Mouse (Mus musculus) stomach, embryonic 16.5 days (tissue): ENCODE data around the gene Arid3b. TPM values are rescaled to one million over a fixed set of nuclear protein-coding genes. Genes with fewer than 3 reads are reported as not detected.

ENCODE experiments used
- ATAC-seq: fragments of 200-750 bp; cut with Nextera tagmentation; 2 replicates; pipeline ENCODE4 v1.8.0; 2017; ENCODE audit warnings: moderate number of reproducible peaks, moderate TSS enrichment; ENCODE audit not compliant: insufficient read depth, low FRiP score
- H3K27ac ChIP-seq: fragments of 300-500 bp; sonication (generic); 2 replicates; pipeline ENCODE4 v1.5.1; 2014; ENCODE audit warnings: low read length
- H3K27me3 ChIP-seq: fragments of 300-500 bp; sonication (generic); 2 replicates; pipeline ENCODE4 v1.6.1; 2014; ENCODE audit warnings: low read length, control low read depth, mixed read lengths; ENCODE audit not compliant: control insufficient read depth, insufficient read depth
- H3K36me3 ChIP-seq: fragments of 300-500 bp; sonication (generic); 2 replicates; pipeline ENCODE4 v1.6.1; 2014; ENCODE audit warnings: low read length; ENCODE audit not compliant: control insufficient read depth, insufficient read depth
- H3K4me1 ChIP-seq: fragments of 300-500 bp; sonication (generic); 2 replicates; pipeline ENCODE4 v1.6.1; 2014; ENCODE audit warnings: low read length, control low read depth, mixed read lengths; ENCODE audit not compliant: control insufficient read depth, insufficient read depth
- H3K4me2 ChIP-seq: fragments of 300-500 bp; sonication (generic); 2 replicates; pipeline ENCODE4 v1.6.1; 2014; ENCODE audit warnings: low read depth, low read length, mixed read lengths
- H3K4me3 ChIP-seq: fragments of 300-500 bp; sonication (generic); replicated peaks from 2 replicates; pipeline ENCODE4 v1.5.1; 2014; ENCODE audit warnings: mild to moderate bottlenecking, low read length
- H3K9ac ChIP-seq: fragments of 300-500 bp; sonication (generic); 2 replicates; pipeline ENCODE4 v1.6.1; 2014; ENCODE audit warnings: low read length
- H3K9me3 ChIP-seq: fragments of 300-500 bp; sonication (generic); replicated peaks from 2 replicates; pipeline ENCODE4 v1.6.1; 2016; ENCODE audit warnings: low read length, control low read depth; ENCODE audit not compliant: control insufficient read depth
- WGBS: fragments of 180-500 bp; shearing (Covaris S2); extraction: QIAGEN DNeasy Blood & Tissue Kit; methylation state at CpG from one replicate; pipeline ENCODE4 v1.1.7; 2014; 5-methylcytosine and 5-hydroxymethylcytosine counted together
- polyA plus RNA-seq: library from polyadenylated mRNA; unstranded; fragments of >200 nt; fragmentation: Nextera tagmentation; extraction: Ambion mirVana; gene quantifications from 2 replicates; pipeline ENCODE4 v1.2.1, GENCODE M21; 2015

Arid3b gene
- polyA plus RNA-seq, 1 experiment from 2014 or later: 4.5 TPM

DNA sequence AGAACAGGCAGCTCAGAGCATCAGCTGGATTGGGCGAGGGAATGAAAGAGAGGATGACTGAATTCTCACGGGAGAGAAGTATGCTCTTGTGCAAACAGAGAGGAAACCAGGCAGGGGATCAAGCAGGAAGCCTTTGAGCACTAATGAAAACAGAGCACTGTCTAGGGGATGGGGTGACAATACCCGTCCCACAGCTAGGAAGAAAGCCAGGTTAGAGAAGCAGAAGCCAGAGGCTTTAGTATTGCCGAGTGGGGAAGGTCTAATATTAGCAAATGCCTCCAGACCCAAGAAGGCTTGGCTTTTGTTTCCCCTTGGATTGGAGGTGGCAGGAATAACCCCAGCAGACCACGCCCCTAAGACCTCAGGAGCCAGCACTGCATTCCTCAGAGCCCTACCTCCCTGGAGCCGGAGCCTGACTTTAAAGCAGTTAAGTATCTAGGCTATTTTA is 19.3 kb downstream of the Arid3b start:
- Histone ChIP-seq H3K9me3 (no peaks in the 10 kb centered on the region), H3K4me2 (0 out of 2 replicates have a peak overlapping the region, but pooled peaks have one; percentile 8), H3K27me3 (no peaks in the 10 kb centered on the region), H3K36me3 (no peaks in the 10 kb centered on the region), H3K4me3 (no peak overlapping the region), H3K27ac (no peak overlapping the region; the same call in 1 of the 2 replicates), H3K4me1 (peaks cover 12% of the 10 kb centered on the region; the same call in 1 of the 2 replicates), H3K9ac (no peak overlapping the region)
- 9% methylated on average over 6 of the region's 6 CpGs for WGBS
- peak; percentile 66; the same call in 1 of the 2 replicates for ATAC-seq

DNA sequence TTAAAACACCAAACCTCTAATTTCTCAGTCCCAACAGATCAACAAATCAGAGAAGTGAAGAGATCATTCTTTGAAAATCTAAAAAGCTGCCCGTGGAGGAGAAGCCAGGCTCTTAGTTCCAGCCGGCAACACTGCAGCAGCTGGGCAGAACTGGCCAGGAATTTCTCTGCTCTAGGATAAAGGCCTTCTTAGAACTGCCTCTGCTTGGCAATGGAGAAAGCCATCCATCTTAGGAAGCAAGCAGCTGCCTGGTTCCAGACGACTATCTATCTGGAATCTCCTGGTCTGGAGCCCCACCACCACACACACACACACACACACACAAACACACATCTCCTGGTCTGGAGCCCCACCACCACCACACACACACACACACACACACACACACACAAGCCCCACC is 21.7 kb downstream of the Arid3b start:
- no peak for ATAC-seq
- Histone ChIP-seq H3K9me3 (no peaks in the 10 kb centered on the region), H3K4me1 (peaks cover 12% of the 10 kb centered on the region; the same call in 1 of the 2 replicates), H3K36me3 (no peaks in the 10 kb centered on the region), H3K27me3 (no peaks in the 10 kb centered on the region), H3K27ac (no peak overlapping the region), H3K4me3 (no peak overlapping the region), H3K9ac (no peak overlapping the region), H3K4me2 (no peak overlapping the region)
- 25% methylated on average over 3 of the region's 3 CpGs for WGBS

DNA sequence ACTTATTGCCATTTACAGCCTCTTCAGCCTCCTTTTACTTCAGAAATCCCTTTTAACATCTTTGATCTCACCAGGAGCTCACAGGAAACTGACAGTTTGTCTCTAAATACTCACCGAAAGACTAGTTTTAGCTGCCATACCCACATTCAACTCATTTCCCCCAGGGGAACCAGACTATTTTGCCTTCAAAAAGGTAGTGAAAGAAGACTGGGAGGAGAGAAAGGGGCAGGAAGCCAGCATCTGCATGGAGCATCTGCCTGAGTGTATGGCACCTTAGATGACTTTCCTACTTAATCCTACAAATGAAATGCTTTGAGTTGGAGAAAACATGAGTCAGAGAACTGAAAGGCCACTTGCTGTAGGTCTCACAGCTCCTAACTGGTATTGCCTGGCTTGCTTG is 22.6 kb downstream of the Arid3b start:
- Histone ChIP-seq H3K27ac (no peak overlapping the region), H3K4me2 (no peak overlapping the region), H3K27me3 (no peaks in the 10 kb centered on the region), H3K4me3 (no peak overlapping the region), H3K4me1 (peaks cover 12% of the 10 kb centered on the region; the same call in 1 of the 2 replicates), H3K9ac (no peak overlapping the region), H3K9me3 (no peaks in the 10 kb centered on the region), H3K36me3 (no peaks in the 10 kb centered on the region)
- WGBS: 58% methylated on average over 1 of the region's 1 CpGs
- ATAC-seq: no peak

DNA sequence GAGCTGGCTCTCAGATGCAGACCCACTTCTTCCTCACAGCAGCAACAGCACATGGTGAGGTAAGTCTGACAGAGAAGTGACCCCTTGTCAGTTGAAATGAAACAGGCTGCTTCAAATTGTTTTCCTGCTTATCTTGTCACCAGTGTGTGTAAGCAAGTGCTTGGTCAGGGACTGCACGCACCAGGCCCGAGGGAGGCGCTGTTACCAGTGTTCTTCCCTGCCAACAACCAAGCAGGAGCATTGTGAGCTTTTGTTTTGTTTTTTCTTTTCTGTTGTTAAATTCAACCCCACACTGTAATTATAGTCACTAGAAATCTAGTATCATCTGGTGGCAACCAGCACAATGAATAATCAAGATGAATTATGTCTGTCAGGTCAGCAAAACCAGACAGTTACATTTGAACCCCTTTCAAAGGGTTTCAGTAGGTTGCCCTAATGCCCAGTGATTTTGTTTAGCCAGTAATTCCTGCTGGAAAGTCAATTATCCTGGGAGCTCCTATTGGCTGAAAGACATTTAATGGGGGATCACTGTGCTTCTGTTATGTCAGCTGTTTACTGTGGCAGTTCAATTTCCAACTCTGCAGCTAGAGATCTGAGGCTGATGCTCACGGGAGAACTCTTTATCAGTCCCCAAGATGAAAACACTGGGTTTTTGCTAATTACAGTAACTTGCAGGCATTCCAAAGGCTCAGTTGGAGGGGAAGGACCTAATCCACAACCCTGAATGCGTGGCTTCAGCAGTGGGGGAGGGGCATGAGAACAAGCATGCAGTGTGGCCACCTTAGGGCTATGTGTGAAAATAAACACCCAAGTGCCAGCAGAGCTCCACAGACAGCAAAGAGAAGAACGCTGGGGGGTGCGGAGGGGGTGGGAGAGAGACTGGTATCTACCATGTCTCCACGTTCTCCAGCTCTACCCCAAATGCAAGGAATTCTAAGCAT is 24.5 kb downstream of the Arid3b start:
- WGBS: 39% methylated on average over 8 of the region's 8 CpGs
- Histone ChIP-seq H3K4me3 (no peak overlapping the region), H3K9ac (no peak overlapping the region), H3K9me3 (no peaks in the 10 kb centered on the region), H3K27ac (no peak overlapping the region), H3K4me2 (no peak overlapping the region), H3K27me3 (no peaks in the 10 kb centered on the region), H3K4me1 (0 out of 2 replicates have a peak, but pooled peaks cover 3% of the 10 kb centered on the region), H3K36me3 (no peaks in the 10 kb centered on the region)
- ATAC-seq: no peak

DNA sequence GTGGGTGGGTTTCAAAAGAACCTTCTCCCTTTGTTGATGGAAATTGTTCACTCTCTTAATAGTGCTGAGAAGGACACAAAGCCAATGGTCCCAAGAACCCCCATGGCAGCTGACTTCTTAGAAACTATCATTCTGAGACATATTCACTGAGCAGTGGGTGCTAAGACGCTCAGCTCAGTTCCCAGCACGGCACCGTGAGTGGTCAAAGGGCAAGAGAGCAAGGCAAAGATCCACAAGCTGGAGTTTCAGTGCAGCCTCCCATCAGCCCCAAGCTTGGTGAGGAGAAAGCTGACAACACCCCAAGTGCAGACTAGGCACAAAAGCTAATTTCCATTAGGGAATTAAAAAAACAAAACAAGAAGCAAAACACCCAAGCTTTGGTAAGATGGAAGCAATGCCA is 25.9 kb downstream of the Arid3b start:
- no peak overlapping the region for H3K4me2 ChIP-seq
- H3K27me3 ChIP-seq: no peaks in the 10 kb centered on the region
- H3K27ac ChIP-seq: no peak overlapping the region
- H3K9me3 ChIP-seq: no peaks in the 10 kb centered on the region
- no peaks in the 10 kb centered on the region for H3K36me3 ChIP-seq
- H3K4me3 ChIP-seq: no peak overlapping the region
- H3K9ac ChIP-seq: no peak overlapping the region
- ATAC-seq: no peak
- H3K4me1 ChIP-seq: no peaks in the 10 kb centered on the region
- 75% methylated on average over 3 of the region's 3 CpGs for WGBS

DNA sequence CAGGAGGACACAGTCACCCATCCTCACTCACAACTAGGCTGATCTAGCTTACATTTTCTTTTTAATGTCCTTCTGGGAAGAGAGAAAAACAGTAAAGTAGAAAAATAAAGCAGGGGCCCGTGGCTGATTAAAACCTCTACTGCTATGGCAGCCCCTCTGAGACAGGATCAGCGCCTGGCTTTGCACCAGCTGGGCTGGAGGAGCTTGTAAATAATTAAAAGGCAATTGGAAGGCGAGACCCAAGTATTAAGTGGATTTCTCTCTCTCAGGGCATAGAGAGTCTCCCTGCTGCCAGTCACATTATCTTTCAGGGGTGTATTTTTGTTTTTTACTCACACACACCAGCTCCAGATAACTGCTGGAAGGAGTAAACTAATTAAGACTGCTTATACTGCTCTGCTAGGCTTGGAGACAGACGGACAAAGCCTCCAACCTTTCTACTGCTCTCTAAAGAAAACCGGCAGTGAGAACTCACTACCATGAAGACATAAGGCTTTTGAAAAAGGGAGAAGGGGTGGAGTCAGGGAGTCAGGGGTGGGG is 27.8 kb downstream of the Arid3b start:
- H3K9me3 ChIP-seq: no peaks in the 10 kb centered on the region
- no peak overlapping the region for H3K9ac ChIP-seq
- no peaks in the 10 kb centered on the region for H3K27me3 ChIP-seq
- WGBS: 62% methylated on average over 5 of the region's 5 CpGs
- ATAC-seq: no peak
- H3K4me2 ChIP-seq: no peak overlapping the region
- H3K27ac ChIP-seq: no peak overlapping the region
- 0 out of 2 replicates have a peak, but pooled peaks cover under 1% of the 10 kb centered on the region for H3K4me1 ChIP-seq
- no peaks in the 10 kb centered on the region for H3K36me3 ChIP-seq
- H3K4me3 ChIP-seq: no peak overlapping the region

- Histone ChIP-seq H3K4me2 (no peak overlapping the region), H3K9ac (no peak overlapping the region), H3K4me3 (no peak overlapping the region), H3K27me3 (no peaks in the 10 kb centered on the region), H3K4me1 (0 out of 2 replicates have a peak, but pooled peaks cover 8% of the 10 kb centered on the region), H3K9me3 (no peaks in the 10 kb centered on the region), H3K27ac (no peak overlapping the region), H3K36me3 (no peaks in the 10 kb centered on the region)
- WGBS: 67% methylated on average over 4 of the region's 4 CpGs
- ATAC-seq: no peak
Measured at GRCm38 (mm10) chr9:57807174-57807651, 29.4 kb downstream of the Arid3b start.

GRCm38 (mm10) chr9:57806066-57806481 is 30.5 kb downstream of the Arid3b start:
- Histone ChIP-seq H3K9me3 (no peaks in the 10 kb centered on the region), H3K27ac (no peak overlapping the region), H3K36me3 (no peaks in the 10 kb centered on the region), H3K4me2 (no peak overlapping the region), H3K27me3 (no peaks in the 10 kb centered on the region), H3K4me3 (no peak overlapping the region), H3K4me1 (0 out of 2 replicates have a peak, but pooled peaks cover 8% of the 10 kb centered on the region), H3K9ac (no peak overlapping the region)
- no peak for ATAC-seq
- 45% methylated on average over 1 of the region's 1 CpGs for WGBS
